Mouse (Mus musculus) large intestine, adult 2 months (tissue): ENCODE data around the gene Zfp280c. TPM values are rescaled to one million over a fixed set of nuclear protein-coding genes. Genes with fewer than 3 reads are reported as not detected.

Source experiments
- DNase-seq: peaks from one replicate; pipeline ENCODE4 v3.0.0-alpha.2; 2012; ENCODE audit warnings: low read depth, low spot score
- WGBS: fragments of 180-500 bp; shearing (Covaris S2); methylation state at CpG from one replicate; pipeline ENCODE4 v1.1.7; 2018; 5-methylcytosine and 5-hydroxymethylcytosine counted together
- polyA plus RNA-seq: library from polyadenylated mRNA; depleted of rRNA; stranded (reverse); fragments of >200 nt; gene quantifications from 2 replicates; pipeline ENCODE4 v1.2.3, GENCODE M21; 2012; rRNA removed

Zfp280c gene
- 1.7 and 2.0 TPM in 2 replicates for polyA plus RNA-seq

DNA sequence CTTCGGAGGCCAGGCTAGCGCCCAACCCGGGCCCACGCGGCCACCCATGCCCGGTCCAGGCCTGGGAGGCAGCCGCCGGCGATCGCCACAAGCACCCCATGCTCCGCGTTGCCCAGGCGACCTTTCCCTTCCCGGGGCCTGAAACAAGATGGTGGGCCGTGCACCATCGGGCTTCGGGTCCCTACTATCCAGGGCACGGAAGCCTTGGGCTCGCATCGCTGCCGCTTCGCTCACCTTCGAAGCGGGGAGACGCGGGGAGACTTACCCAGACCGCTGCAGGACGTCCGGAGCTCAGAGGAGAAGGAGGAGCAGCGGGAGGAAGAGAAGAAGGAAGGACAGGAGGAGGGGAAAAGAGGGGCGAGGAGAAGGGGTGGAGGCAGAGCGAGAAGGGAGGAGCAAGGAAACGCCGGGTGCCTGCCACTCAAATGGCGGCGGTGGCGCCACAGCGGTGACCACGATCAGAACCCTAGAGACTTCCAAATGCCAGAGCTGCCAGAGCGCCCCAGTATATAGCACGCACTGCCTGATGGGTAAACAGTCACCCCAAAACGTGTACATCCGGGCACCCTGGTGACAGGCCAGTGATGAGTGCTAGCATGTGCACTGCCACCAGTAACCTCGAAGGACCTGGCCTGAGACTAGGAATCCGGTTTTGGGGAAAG, at the start of gene Zfp280c:
TSS of gene Zfp280c (minus strand) at position 406 of the 662 bp plus-strand sequence.
- DNase-seq = no peak
- 12% methylated on average over 43 of the region's 45 CpGs for WGBS

DNA sequence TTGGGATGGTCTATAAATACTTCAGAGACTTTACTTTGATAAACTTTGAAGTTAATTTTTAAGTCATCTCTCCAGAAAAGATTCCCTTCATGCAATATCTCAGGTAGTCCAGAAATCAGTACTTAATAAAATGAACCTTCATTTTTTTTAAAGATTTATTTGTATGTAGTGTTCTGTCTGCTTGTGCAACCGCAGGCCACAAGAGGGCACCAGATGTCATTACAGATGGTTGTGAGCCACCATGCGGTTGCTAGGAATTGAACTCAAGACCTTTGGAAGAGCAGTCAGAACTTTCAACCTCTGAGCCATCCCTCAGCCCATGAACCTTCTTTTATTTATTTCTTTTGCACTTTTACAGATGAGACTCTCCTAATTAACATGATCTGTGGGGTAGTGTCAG, 42.7 kb upstream of the Zfp280c start:
- 63% methylated on average over 2 of the region's 2 CpGs for WGBS
- no peak for DNase-seq

DNA sequence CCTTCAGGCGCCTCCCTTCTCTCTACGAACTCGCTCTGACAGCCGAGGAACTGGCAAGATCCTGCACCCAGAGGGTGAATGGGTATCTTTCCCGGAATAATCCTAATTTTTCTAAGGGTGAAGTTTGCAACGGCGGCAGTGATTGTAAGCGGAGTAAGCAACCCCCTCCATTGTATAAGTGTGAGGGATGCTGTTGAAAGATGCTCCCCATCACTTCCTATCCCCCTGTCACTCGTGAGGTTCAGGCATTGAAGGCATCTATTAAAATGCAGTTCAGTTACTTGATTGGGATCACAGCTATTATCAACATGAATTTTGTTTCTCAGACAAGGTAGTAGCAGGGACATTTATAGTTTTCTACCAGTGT, 29.7 kb upstream of the Zfp280c start:
- no peak for DNase-seq
- 18% methylated on average over 9 of the region's 9 CpGs for WGBS

DNA sequence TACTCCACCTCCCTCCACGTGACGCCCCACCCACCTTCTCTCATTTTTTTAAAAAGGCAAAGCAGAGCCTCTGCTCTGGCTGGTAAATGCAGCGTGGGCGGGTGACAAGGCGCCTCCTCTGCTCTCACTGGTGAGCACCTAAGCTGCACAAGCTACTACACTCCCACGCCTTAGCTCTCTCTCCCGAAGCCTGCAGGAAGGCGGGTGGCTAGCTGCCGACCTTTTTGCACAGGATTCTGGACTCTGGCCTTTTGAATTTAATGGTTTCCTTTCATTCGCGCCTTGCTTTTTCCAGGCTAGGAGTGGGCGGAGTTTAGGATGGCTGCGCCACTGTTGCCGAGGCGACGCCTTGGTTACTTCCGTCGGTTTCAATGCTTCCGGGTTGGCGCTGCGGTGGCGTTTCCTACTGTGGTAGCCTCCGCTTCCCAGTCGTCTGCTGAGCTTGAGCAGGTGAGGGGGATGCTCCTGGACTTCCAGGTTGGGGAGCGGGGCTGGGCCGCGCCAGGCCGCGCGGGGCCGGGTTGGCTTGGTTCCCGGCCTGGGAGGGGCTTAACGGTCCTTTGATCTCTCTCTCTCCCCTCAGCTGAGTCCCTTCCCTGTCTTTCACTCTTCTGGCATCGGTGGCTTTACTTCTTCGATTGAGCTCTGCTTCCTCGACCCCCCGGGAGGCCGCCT, 29.2 kb upstream of the Zfp280c start, which contains the start of gene Slc25a14:
TSS of gene Slc25a14 (plus strand) at position 35 of the 675 bp plus-strand sequence.
- WGBS = 17% methylated on average over 38 of the region's 38 CpGs
- peak; percentile 64 for DNase-seq

DNA sequence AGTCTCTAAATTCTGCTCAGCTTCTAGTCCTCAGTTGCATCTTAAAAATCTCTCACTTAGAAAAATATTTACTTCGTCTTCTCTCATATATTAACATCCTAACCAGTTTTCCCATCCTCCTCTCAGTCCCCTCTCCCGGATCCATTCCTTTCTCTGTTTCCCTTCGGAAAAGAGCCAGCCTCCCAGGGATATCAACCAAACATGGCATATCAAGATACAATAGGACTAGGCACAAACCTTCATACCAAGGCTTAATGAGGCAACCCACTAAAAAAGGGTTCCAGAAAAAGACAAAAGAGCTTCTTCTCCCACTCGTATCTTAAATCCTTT, 28.7 kb upstream of the Zfp280c start:
- DNase-seq = no peak
- 23% methylated on average over 4 of the region's 4 CpGs for WGBS

DNA sequence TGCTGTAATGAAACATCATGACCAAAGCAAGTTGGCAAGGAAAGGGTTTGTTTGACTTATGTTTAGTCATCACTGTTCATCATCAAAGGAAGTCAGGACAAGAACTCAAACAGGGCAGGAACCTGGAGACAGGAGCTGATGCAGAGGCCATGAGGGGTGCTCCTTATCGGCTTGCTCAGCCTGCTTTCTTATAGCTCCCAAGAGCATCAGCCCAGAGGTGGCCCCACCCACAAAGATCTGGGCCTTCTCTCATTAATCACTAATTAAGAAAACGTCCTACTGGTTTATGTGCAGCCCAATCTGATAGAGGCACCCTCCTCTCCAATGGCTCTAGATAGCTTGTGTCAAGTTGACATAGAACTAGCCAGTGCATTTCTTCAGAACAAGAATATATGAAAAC, 10.6 kb upstream of the Zfp280c start:
- WGBS = 59% methylated on average over 2 of the region's 2 CpGs
- no peak for DNase-seq

DNA sequence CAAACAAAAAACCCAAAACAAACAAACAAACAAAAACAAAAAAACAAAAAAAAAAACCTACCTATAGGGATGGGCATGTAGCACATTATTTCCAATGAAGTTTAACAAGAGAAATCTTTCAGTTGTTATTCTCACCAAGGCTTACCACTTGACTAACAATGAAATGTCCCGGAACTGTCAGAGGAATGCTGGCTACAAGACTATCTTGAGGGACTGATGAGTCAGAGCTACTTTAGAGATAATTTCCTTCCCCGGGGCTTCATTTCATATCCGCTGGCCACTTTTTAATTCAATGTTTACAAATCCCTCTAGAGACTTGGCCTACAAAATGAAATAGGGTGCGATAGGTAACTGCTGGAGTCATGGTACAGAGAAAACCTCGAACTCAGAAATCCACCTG, 2.6 kb upstream of the Zfp280c start:
- WGBS = 84% methylated on average over 5 of the region's 5 CpGs
- no peak for DNase-seq

DNA sequence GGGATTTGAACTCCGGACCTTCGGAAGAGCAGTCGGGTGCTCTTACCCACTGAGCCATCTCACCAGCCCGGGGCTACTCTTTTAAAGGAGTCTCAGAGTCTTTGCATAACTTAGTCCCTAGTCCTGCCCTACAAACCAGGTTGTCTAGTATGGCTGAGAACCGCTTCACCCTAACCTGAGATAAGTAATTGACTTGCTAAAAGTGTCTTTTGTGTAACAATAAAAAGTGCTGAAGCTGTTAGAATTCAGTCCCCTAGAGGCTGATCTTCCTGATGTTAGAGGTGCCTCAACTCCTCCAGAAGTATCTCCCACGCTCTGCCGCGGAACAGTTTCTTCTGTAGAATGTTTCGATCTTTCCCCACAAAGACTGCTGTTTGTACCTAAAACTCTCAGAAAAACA, 1.7 kb upstream of the Zfp280c start:
- WGBS = 81% methylated on average over 9 of the region's 9 CpGs
- DNase-seq = no peak

DNA sequence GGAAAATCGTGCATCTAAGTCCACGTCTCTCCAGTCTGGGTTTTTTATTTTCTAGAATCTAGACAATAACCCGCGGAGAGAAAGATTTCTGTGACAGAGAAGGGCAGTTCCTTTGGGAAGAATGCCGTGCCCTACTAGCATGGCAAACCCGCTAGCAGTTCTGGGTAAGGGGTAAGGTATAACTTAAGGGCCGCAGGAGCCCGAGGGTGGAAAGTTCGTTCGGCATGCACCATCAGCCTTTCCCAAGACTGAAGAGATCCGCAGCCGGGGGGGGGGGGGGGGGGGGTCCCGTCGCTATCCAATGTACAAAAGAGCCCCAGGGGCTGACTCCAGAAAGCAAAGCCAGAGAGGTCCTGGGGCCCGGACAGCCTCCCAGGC, 594 bp downstream of the Zfp280c start:
- no peak for DNase-seq
- WGBS = 13% methylated on average over 11 of the region's 15 CpGs

DNA sequence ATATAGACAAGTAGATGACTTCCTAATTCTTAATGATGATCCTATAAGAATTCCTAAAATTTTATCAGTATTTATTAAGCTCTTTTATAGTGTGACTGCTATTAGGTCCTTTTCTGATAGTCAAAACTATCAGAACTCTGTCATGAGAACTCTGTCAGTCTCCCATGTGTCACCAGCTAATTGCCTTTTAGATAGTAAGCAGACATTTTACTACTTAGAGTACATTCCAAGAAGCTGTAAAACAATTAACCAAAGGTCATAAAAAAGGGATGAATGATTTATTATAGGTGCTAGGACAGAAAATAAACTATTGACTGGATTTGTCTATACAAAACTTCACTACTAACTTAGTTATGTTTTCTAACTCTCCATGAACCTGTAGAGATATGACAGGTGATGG, 11.0 kb downstream of the Zfp280c start:
- DNase-seq = no peak

DNA sequence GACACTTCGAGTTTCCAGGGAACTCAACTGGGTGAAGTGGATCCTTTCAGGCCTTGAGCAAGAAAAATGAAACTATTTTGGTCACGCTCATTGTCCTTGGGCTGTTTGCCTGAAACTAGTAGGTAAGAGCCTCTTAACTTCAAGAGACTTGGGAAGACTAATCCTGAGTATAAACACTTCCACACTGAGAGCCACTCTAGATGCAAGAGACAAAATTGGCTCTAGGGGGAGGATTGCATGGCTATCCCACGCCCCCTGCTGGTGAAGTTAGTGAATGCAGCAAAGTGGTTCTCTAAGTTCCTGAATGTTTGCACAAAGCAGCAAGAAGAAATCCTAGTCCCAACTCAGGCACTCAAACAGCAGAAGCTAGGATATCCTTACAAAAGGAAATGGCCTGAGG, 62.1 kb downstream of the Zfp280c start:
- peak; percentile 19 for DNase-seq
- 29% methylated on average over 3 of the region's 3 CpGs for WGBS

DNA sequence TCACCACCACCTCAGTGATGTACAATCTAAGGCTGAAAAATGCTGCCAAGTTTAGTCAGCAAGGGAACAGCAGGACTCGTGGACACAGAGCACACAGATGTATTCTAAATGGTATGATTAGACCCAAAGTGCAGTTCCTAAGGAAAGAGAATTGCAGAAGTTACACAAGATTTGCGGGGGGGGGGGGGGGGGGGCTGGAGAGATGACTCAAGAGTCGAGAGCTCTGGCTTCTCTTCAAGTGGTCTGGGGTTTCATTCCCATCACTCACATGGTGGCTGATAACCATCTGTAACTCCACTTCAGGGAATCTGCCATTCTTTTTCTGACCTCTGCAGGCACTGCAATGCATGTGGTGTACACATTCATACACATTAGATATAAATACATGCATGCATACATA, 67.9 kb downstream of the Zfp280c start:
- DNase-seq = no peak
- WGBS = 51% methylated on average over 3 of the region's 3 CpGs

DNA sequence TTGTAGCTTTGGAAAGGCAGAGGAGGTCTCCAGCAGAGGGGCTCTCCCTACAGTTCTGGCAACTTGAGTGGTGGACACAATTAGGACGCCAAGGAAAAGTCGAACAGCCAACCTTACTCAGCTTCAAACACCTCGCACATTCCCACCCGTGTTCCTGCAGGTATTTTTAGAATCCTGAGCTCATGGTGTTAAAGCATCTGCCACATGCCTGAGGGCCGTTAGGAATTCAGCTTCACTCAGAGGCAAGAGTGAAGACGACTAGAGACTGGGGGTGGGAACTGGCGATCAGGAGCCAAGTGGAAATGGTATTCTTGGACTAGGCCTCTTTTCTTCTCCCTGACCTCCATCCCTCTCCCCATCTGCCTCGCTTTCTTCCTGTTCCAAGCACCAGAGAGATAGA, 68.4 kb downstream of the Zfp280c start:
- no peak for DNase-seq
- 66% methylated on average over 8 of the region's 8 CpGs for WGBS

DNA sequence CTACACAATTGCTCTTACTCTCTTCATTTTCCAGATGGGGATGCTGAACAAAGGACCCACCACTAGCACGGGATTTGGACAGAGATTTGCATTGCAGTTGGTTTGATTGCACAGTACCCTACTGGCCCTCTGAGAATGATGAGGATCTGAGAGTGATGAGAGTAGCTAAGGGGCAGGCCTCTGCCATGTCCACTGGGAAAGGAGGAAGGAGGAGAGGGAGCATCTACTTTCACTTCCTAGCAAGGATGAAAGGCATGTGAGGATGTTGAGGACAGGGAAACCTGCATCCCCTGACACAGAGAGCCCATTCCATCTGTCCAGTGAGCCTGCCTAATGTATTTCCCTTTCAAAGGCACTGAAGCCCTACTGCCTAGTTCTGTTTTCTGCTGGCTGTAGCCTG, 69.0 kb downstream of the Zfp280c start:
- DNase-seq = no peak
- 65% methylated on average over 1 of the region's 1 CpGs for WGBS

DNA sequence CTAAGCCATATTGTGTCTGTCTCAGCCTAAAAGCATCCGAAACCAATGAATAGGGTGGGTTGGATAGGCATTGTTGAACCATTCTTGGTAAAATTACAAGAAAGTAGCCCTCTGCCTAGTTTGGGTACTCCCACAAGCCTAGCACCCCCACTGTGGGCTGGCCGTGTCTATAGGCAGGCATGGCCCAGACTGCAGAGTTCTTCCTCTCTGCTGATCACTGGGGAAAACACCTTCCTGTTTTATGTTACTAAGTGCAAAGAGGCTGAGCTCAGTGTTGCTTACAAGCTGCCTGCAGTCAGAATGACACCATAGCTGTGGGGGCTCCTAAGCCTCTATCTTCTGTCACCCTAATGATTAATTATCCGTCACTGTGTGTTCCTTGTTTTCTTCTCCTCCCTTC, 70.8 kb downstream of the Zfp280c start:
- DNase-seq = no peak
- whole genome bisulfite sequencing = 72% methylated on average over 3 of the region's 3 CpGs

DNA sequence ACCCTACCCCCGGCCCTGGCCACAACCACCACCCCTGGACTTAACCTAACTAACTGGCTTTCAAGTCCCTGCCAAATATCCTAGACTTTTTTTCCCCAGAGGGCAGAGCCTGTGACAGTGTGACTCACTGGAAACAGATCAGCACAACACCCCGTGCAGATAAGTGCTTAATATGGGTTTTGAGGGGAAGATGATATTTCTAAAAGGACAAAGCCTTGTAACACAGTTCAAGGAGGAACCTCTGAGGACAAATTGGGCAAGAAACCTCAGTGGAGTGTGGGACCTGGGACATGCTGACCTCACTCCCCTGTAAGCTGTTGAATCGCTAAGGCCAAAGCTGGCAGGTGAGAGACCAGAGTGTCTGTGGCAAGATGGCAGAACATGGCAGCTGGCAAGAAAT, 72.7 kb downstream of the Zfp280c start:
- whole genome bisulfite sequencing = 72% methylated on average over 3 of the region's 3 CpGs
- no peak for DNase-seq

DNA sequence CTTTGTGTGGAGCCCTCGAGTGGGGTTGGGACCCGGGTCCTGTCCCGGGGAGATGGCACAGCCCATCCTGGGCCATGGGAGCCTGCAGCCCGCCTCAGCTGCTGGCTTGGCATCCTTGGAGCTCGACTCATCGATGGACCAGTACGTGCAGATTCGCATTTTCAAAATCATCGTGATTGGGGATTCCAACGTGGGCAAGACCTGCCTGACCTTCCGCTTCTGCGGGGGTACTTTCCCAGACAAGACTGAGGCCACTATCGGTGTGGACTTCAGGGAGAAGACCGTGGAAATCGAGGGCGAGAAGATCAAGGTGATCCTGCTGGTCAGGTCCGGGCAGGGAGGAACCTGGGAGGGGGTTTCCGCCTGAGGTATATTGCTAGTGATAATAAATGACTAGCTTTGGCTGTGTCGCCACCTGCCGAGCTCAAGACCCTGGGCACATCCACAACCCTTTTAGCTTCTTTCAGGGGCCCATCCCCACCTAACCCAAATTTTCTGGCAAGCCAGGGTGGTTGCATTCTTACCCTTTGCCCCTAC, 74.7 kb downstream of the Zfp280c start:
- DNase-seq = no peak
- 16% methylated on average over 20 of the region's 20 CpGs for WGBS

DNA sequence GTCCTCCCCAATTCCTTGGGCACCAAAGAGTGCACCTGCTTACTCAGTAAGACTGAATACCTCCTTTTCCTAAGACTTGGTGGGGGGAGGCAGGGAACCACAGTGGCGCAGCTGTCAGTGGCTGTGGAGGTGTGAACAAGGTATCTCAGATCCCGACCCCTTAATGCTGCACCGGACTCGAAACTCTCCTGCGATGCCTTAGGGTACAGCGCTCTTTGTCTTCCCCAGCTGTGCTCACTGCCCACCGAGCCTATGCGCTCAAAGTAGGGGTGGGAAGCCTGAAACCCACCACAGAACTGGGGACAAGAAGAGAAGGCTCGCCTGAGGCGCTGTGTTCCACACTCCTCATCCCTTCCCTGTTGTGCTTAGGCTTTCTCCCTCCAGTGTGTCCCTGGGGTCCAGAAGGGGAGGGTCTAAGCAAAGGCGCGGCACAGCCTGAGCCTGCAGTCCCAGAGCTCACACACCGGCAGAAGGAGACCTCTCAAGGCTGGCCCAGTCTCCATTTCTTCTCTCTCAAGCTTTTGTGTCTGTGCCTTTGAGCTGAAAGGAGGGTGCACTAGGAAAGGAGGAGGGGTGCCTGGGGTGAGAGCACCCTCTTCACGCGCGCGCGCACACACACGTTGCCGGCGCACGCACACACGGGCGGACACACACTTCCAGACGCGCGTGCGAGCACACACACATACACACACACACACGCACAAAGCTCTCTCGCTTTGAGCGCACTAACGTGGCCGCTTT, 75.3 kb downstream of the Zfp280c start, which contains the start of gene Rab33a:
TSS of gene Rab33a (plus strand) at position 478 of the 741 bp plus-strand sequence.
- no peak for DNase-seq

DNA sequence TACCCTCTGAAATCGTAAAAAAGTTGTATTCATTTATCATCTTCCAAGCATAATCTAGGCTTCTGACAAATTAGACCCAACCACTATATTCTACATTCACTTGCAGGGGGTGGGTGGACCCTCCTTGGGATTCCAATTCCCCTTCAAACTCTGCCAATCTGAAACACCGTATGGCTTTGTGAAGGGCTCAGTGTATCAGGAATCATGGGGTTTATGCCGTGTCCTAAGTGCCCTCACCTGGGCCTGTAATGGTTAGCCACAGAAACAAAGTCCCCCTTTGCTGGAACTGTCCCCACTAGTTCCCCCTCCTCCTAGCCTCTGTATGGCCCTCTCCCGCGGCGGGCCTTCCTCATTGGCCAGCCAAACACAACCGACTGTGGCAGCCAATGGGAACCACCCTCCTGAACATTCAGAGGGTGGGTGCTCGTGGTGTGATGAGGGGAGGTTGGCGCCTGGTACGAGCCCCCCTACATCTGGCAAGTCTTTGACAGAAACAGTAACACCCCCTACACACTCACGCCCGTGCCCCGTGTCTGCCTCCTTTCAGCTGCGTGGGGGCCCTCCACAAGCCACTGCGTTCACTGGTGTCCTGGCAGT, 76.0 kb downstream of the Zfp280c start:
- no peak for DNase-seq
- 56% methylated on average over 15 of the region's 15 CpGs for WGBS

More for the DNA sequence above, 75.3 kb downstream of the Zfp280c start, which contains the start of gene Rab33a:
- WGBS = 26% methylated on average over 33 of the region's 33 CpGs

DNA sequence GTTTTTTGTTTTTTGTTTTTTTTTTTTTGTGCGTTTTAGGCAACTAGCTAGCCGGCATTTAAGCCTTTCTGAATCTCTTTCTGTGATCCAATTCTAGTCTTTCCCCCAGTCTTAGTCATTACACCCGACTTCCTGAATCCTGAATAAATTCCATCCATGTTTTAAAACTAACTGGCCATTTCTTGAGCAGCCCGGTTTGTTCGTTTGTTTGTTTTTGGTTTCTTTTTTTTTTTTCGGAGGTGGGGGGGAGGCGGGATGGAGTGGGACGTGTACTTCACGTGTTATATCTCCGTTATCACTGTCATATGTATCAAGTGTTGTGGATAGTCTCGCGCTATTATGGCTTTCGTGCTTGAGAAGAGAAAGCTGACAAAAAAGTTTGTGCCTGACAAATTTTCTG, 80.5 kb downstream of the Zfp280c start:
- WGBS = 20% methylated on average over 13 of the region's 13 CpGs
- DNase-seq = no peak
